Mouse (Mus musculus): ENCODE results near the gene Commd7.

DNA sequence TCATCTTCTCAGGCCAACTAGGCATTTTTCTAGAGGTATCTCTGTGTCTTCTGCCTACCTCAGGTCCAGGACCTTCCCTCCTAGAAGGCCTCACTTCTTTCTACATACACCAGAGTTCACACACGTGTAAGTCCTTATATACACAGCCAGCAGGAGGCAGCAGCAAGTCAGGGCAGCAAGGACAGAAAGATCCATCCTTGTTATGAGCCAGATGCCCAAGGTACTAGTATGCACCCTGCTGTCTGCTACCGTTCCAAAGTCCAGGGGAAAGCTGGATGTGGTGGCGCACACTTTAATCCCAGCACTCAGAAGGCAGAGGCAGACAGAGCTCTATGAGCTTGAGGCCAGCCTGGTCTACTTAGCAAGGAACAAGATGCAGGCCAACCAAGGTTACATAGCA is 26.2 kb downstream of the Commd7 start:
- no peak for TF ChIP-seq POLR2A (IDR thresholded peaks at IDR 0.05; ENCODE audit: extremely low read depth, insufficient read depth, low read length)
- peak; percentile 36; the same call in 1 of the 2 replicates for TF ChIP-seq CTCF (IDR thresholded peaks at IDR 0.05; ENCODE audit: low read depth, low read length)
